Mouse (Mus musculus) stomach, embryonic 16.5 days (tissue): ENCODE measurements at regions not wholly inside any gene's neighbourhood (a gene's known extent, or its start where the extent isn't known, plus 50 kb on each side); places are given as distances from the start of the nearest gene placed in this dataset.

Source experiments
- ATAC-seq: fragments of 200-750 bp; cut with Nextera tagmentation; 2 replicates; pipeline ENCODE4 v1.8.0; 2017; ENCODE audit warnings: moderate number of reproducible peaks, moderate TSS enrichment; ENCODE audit not compliant: insufficient read depth, low FRiP score
- H3K27ac ChIP-seq: fragments of 300-500 bp; sonication (generic); 2 replicates; pipeline ENCODE4 v1.5.1; 2014; ENCODE audit warnings: low read length
- H3K27me3 ChIP-seq: fragments of 300-500 bp; sonication (generic); 2 replicates; pipeline ENCODE4 v1.6.1; 2014; ENCODE audit warnings: low read length, control low read depth, mixed read lengths; ENCODE audit not compliant: control insufficient read depth, insufficient read depth
- H3K36me3 ChIP-seq: fragments of 300-500 bp; sonication (generic); 2 replicates; pipeline ENCODE4 v1.6.1; 2014; ENCODE audit warnings: low read length; ENCODE audit not compliant: control insufficient read depth, insufficient read depth
- H3K4me1 ChIP-seq: fragments of 300-500 bp; sonication (generic); 2 replicates; pipeline ENCODE4 v1.6.1; 2014; ENCODE audit warnings: low read length, control low read depth, mixed read lengths; ENCODE audit not compliant: control insufficient read depth, insufficient read depth
- H3K4me2 ChIP-seq: fragments of 300-500 bp; sonication (generic); 2 replicates; pipeline ENCODE4 v1.6.1; 2014; ENCODE audit warnings: low read depth, low read length, mixed read lengths
- H3K4me3 ChIP-seq: fragments of 300-500 bp; sonication (generic); replicated peaks from 2 replicates; pipeline ENCODE4 v1.5.1; 2014; ENCODE audit warnings: mild to moderate bottlenecking, low read length
- H3K9ac ChIP-seq: fragments of 300-500 bp; sonication (generic); 2 replicates; pipeline ENCODE4 v1.6.1; 2014; ENCODE audit warnings: low read length
- H3K9me3 ChIP-seq: fragments of 300-500 bp; sonication (generic); replicated peaks from 2 replicates; pipeline ENCODE4 v1.6.1; 2016; ENCODE audit warnings: low read length, control low read depth; ENCODE audit not compliant: control insufficient read depth
- WGBS: fragments of 180-500 bp; shearing (Covaris S2); extraction: QIAGEN DNeasy Blood & Tissue Kit; methylation state at CpG from one replicate; pipeline ENCODE4 v1.1.7; 2014; 5-methylcytosine and 5-hydroxymethylcytosine counted together

GRCm38 (mm10) chr5:126079281-126079838, 547.8 kb downstream of the Tmem132b start:
- 54% methylated on average over 7 of the region's 7 CpGs for WGBS
- Histone ChIP-seq H3K27me3 (no peaks in the 10 kb centered on the region), H3K4me3 (no peak overlapping the region), H3K9ac (no peak overlapping the region), H3K36me3 (no peaks in the 10 kb centered on the region), H3K9me3 (no peaks in the 10 kb centered on the region), H3K4me1 (no peaks in the 10 kb centered on the region), H3K27ac (no peak overlapping the region), H3K4me2 (no peak overlapping the region)
- no peak for ATAC-seq

GRCm38 (mm10) chr5:126088251-126088914, 556.8 kb downstream of the Tmem132b start:
- ATAC-seq, result no peak
- Histone ChIP-seq H3K4me1 (no peaks in the 10 kb centered on the region), H3K9ac (no peak overlapping the region), H3K4me3 (no peak overlapping the region), H3K4me2 (no peak overlapping the region), H3K36me3 (no peaks in the 10 kb centered on the region), H3K9me3 (no peaks in the 10 kb centered on the region), H3K27me3 (no peaks in the 10 kb centered on the region), H3K27ac (no peak overlapping the region)
- 60% methylated on average over 4 of the region's 4 CpGs for WGBS

- Histone ChIP-seq H3K4me3 (no peak overlapping the region), H3K4me1 (no peaks in the 10 kb centered on the region), H3K9me3 (no peaks in the 10 kb centered on the region), H3K9ac (no peak overlapping the region), H3K27me3 (no peaks in the 10 kb centered on the region), H3K4me2 (no peak overlapping the region), H3K36me3 (no peaks in the 10 kb centered on the region), H3K27ac (no peak overlapping the region)
- WGBS, result 82% methylated on average over 5 of the region's 5 CpGs
- ATAC-seq, result no peak
Measured at GRCm38 (mm10) chr5:126093196-126093595, 561.6 kb downstream of the Tmem132b start.

GRCm38 (mm10) chr5:126096616-126097261, 565.2 kb downstream of the Tmem132b start:
- no peak overlapping the region for H3K4me2 ChIP-seq
- H3K4me1 ChIP-seq, result no peaks in the 10 kb centered on the region
- no peaks in the 10 kb centered on the region for H3K9me3 ChIP-seq
- no peak for ATAC-seq
- H3K9ac ChIP-seq, result no peak overlapping the region
- H3K36me3 ChIP-seq, result no peaks in the 10 kb centered on the region
- H3K27me3 ChIP-seq, result no peaks in the 10 kb centered on the region
- H3K27ac ChIP-seq, result no peak overlapping the region
- 74% methylated on average over 6 of the region's 6 CpGs for WGBS
- no peak overlapping the region for H3K4me3 ChIP-seq

DNA sequence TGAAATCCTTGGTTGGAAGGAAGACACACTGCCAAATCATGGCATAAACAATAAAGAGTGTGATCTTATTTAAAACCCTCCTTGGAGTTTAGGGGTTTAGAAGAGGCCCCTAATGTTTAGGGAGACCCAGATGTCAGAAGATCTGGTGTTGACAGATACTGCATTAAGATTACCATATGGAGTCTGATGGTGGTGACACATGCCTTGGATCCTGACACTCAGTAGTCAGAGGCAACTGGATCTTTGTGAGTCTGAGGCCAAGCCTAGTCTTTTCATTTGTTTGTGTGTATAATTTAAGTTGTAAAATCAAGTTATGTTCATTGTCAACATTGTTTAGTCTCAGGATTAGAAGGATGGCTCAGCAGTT, 565.7 kb downstream of the Tmem132b start:
- H3K9me3 ChIP-seq, result no peaks in the 10 kb centered on the region
- no peak overlapping the region for H3K4me3 ChIP-seq
- ATAC-seq, result no peak
- H3K36me3 ChIP-seq, result no peaks in the 10 kb centered on the region
- no peak overlapping the region for H3K9ac ChIP-seq
- H3K4me1 ChIP-seq, result no peaks in the 10 kb centered on the region
- H3K27ac ChIP-seq, result no peak overlapping the region
- H3K27me3 ChIP-seq, result no peaks in the 10 kb centered on the region
- no peak overlapping the region for H3K4me2 ChIP-seq

- H3K9me3 ChIP-seq, result no peaks in the 10 kb centered on the region
- H3K27ac ChIP-seq, result no peak overlapping the region
- H3K4me1 ChIP-seq, result no peaks in the 10 kb centered on the region
- H3K4me3 ChIP-seq, result no peak overlapping the region
- 69% methylated on average over 7 of the region's 7 CpGs for WGBS
- H3K27me3 ChIP-seq, result no peaks in the 10 kb centered on the region
- H3K9ac ChIP-seq, result no peak overlapping the region
- no peaks in the 10 kb centered on the region for H3K36me3 ChIP-seq
- no peak for ATAC-seq
- H3K4me2 ChIP-seq, result no peak overlapping the region
Measured at GRCm38 (mm10) chr5:126098433-126098832, 566.9 kb downstream of the Tmem132b start.

- H3K4me1 ChIP-seq, result no peaks in the 10 kb centered on the region
- H3K9me3 ChIP-seq, result no peaks in the 10 kb centered on the region
- no peak overlapping the region for H3K4me2 ChIP-seq
- no peak overlapping the region for H3K9ac ChIP-seq
- no peak for ATAC-seq
- no peak overlapping the region for H3K27ac ChIP-seq
- H3K4me3 ChIP-seq, result no peak overlapping the region
- H3K27me3 ChIP-seq, result no peaks in the 10 kb centered on the region
- H3K36me3 ChIP-seq, result no peaks in the 10 kb centered on the region
- WGBS, result 82% methylated on average over 8 of the region's 8 CpGs
Measured at GRCm38 (mm10) chr5:126099931-126100330, 568.4 kb downstream of the Tmem132b start.

GRCm38 (mm10) chr5:126104464-126104863, 572.9 kb downstream of the Tmem132b start:
- H3K36me3 ChIP-seq, result no peaks in the 10 kb centered on the region
- WGBS, result 78% methylated on average over 5 of the region's 5 CpGs
- no peaks in the 10 kb centered on the region for H3K4me1 ChIP-seq
- no peak for ATAC-seq
- H3K9ac ChIP-seq, result no peak overlapping the region
- no peak overlapping the region for H3K27ac ChIP-seq
- no peaks in the 10 kb centered on the region for H3K27me3 ChIP-seq
- no peak overlapping the region for H3K4me2 ChIP-seq
- H3K4me3 ChIP-seq, result no peak overlapping the region
- no peaks in the 10 kb centered on the region for H3K9me3 ChIP-seq

- H3K36me3 ChIP-seq, result no peaks in the 10 kb centered on the region
- H3K9me3 ChIP-seq, result no peaks in the 10 kb centered on the region
- 67% methylated on average over 1 of the region's 1 CpGs for WGBS
- H3K9ac ChIP-seq, result no peak overlapping the region
- H3K27me3 ChIP-seq, result no peaks in the 10 kb centered on the region
- H3K4me1 ChIP-seq, result no peaks in the 10 kb centered on the region
- no peak overlapping the region for H3K27ac ChIP-seq
- H3K4me2 ChIP-seq, result no peak overlapping the region
- H3K4me3 ChIP-seq, result no peak overlapping the region
- ATAC-seq, result no peak
Measured at GRCm38 (mm10) chr5:126104883-126105282, 573.3 kb downstream of the Tmem132b start.
